Mouse (Mus musculus): ENCODE results near the gene Nrde2. TPM values are rescaled to one million over a fixed set of nuclear protein-coding genes. Genes with fewer than 3 reads are reported as not detected.

Gene Nrde2
- polyA plus RNA-seq, 1 experiment from 2014 or later: 12.8 TPM

GRCm38 (mm10) chr12:100089265-100089664, 70.2 kb downstream of the Nrde2 start:
- Histone ChIP-seq H3K27me3 (ENCODE audit: control insufficient read depth, insufficient read depth, low read length) (no peaks in the 10 kb centered on the region), H3K9ac (ENCODE audit: low read length) (no peak overlapping the region), H3K36me3 (ENCODE audit: control insufficient read depth, insufficient read depth, low read length) (no peaks in the 10 kb centered on the region), H3K4me3 (ENCODE audit: low read depth, low read length) (no peak overlapping the region), H3K4me1 (ENCODE audit: control insufficient read depth, insufficient read depth, low read length) (no peaks in the 10 kb centered on the region), H3K4me2 (ENCODE audit: low read depth, severe bottlenecking) (no peak overlapping the region), H3K9me3 (ENCODE audit: control insufficient read depth, low read length) (no peaks in the 10 kb centered on the region), H3K27ac (replicated peaks; ENCODE audit: low read depth, low read length) (no peak overlapping the region)
- ATAC-seq (ENCODE audit: insufficient number of reproducible peaks, low FRiP score, low TSS enrichment, low read depth): no peak
- no peak for DNase-seq (ENCODE audit: low spot score)
- 89% methylated on average over 5 of the region's 5 CpGs for WGBS

DNA sequence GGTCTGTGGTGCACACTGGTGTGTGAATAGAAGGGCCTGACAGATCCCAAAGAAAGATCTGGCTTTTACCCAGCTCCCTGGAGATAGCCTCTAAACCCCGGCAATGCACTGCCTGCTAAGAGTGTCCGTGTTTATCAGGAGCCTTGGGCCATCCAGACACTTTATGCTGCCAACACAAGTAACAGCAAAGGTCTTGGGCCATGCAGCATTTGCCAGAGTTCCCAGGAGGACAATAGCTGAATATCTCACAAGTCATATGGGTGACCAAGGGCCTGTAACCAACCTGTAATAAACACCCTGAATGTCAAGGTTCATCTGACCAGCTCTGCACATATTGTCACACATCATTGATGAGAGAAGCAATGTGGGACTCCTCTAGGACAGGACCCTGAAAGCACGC, 71.4 kb downstream of the Nrde2 start:
- WGBS: 88% methylated on average over 3 of the region's 3 CpGs
- no peaks in the 10 kb centered on the region for H3K9me3 ChIP-seq (ENCODE audit: control insufficient read depth, low read length)
- no peak overlapping the region for H3K4me2 ChIP-seq (ENCODE audit: low read depth, severe bottlenecking)
- H3K27me3 ChIP-seq (ENCODE audit: control insufficient read depth, insufficient read depth, low read length): no peaks in the 10 kb centered on the region
- H3K4me1 ChIP-seq (ENCODE audit: control insufficient read depth, insufficient read depth, low read length): no peaks in the 10 kb centered on the region
- DNase-seq (ENCODE audit: low spot score) (no peak), ATAC-seq (ENCODE audit: insufficient number of reproducible peaks, low FRiP score, low TSS enrichment, low read depth) (no peak)
- H3K27ac ChIP-seq (replicated peaks; ENCODE audit: low read depth, low read length): no peak overlapping the region
- H3K9ac ChIP-seq (ENCODE audit: low read length): no peak overlapping the region
- H3K4me3 ChIP-seq (ENCODE audit: low read depth, low read length): no peak overlapping the region
- H3K36me3 ChIP-seq (ENCODE audit: control insufficient read depth, insufficient read depth, low read length): no peaks in the 10 kb centered on the region

GRCm38 (mm10) chr12:100079636-100080286, 79.7 kb downstream of the Nrde2 start:
- Histone ChIP-seq H3K36me3 (ENCODE audit: control insufficient read depth, insufficient read depth, low read length) (no peaks in the 10 kb centered on the region), H3K4me3 (ENCODE audit: low read depth, low read length) (no peak overlapping the region), H3K4me1 (ENCODE audit: control insufficient read depth, insufficient read depth, low read length) (no peaks in the 10 kb centered on the region), H3K27me3 (ENCODE audit: control insufficient read depth, insufficient read depth, low read length) (no peaks in the 10 kb centered on the region), H3K4me2 (ENCODE audit: low read depth, severe bottlenecking) (no peak overlapping the region), H3K9me3 (ENCODE audit: control insufficient read depth, low read length) (no peaks in the 10 kb centered on the region), H3K27ac (replicated peaks; ENCODE audit: low read depth, low read length) (no peak overlapping the region), H3K9ac (ENCODE audit: low read length) (no peak overlapping the region)
- 80% methylated on average over 8 of the region's 8 CpGs for whole genome bisulfite sequencing
- ATAC-seq (ENCODE audit: insufficient number of reproducible peaks, low FRiP score, low TSS enrichment, low read depth) (no peak), DNase-seq (ENCODE audit: low spot score) (no peak)

- Histone ChIP-seq H3K4me2 (ENCODE audit: low read depth, severe bottlenecking) (no peak overlapping the region), H3K9me3 (ENCODE audit: control insufficient read depth, low read length) (no peaks in the 10 kb centered on the region), H3K4me1 (ENCODE audit: control insufficient read depth, insufficient read depth, low read length) (no peaks in the 10 kb centered on the region), H3K27ac (replicated peaks; ENCODE audit: low read depth, low read length) (no peak overlapping the region), H3K9ac (ENCODE audit: low read length) (no peak overlapping the region), H3K36me3 (ENCODE audit: control insufficient read depth, insufficient read depth, low read length) (no peaks in the 10 kb centered on the region), H3K4me3 (ENCODE audit: low read depth, low read length) (no peak overlapping the region), H3K27me3 (ENCODE audit: control insufficient read depth, insufficient read depth, low read length) (no peaks in the 10 kb centered on the region)
- WGBS: 70% methylated on average over 4 of the region's 4 CpGs
- ATAC-seq (ENCODE audit: insufficient number of reproducible peaks, low FRiP score, low TSS enrichment, low read depth) (no peak), DNase-seq (ENCODE audit: low spot score) (no peak)
Measured at GRCm38 (mm10) chr12:100075715-100076114, 83.7 kb downstream of the Nrde2 start.

Other genes with a start within 250 kb of the Nrde2 start
- gene Kcnk13, start 195.2 kb downstream of the Nrde2 start, polyA plus RNA-seq (2014; fragmentation: Nextera tagmentation; extraction: Ambion mirVana): 0.56 and 0.78 TPM in 2 replicates
- gene Psmc1, start 49.5 kb downstream of the Nrde2 start, polyA plus RNA-seq (2014; fragmentation: Nextera tagmentation; extraction: Ambion mirVana): 410 and 413 TPM in 2 replicates
- 1,091 and 1,120 TPM in 2 replicates for gene Calm1, start 39.8 kb upstream of the Nrde2 start, polyA plus RNA-seq (2014; fragmentation: Nextera tagmentation; extraction: Ambion mirVana)